Mouse (Mus musculus) megakaryocyte, adult 5-6 weeks (primary cell): ENCODE measurements around the gene Egfl8. TPM values are rescaled to one million over a fixed set of nuclear protein-coding genes. Genes with fewer than 3 reads are reported as not detected.

Experiments
- ATAC-seq: 2 replicates; pipeline ENCODE4 v1.8.0; 2016; ENCODE audit warnings: mild to moderate bottlenecking, inconsistent platforms; ENCODE audit not compliant: poor library complexity, severe bottlenecking
- total RNA-seq, 2 experiments: library from RNA; stranded (forward) in 1 of 2; stranded (reverse) in 1 of 2; fragments of 153-499, 151-499 nt in 1 of 2; fragments of 221-1000, 200-1000 nt in 1 of 2; gene quantifications; 2 replicates each; pipeline versions ENCODE4 v1.2.3 to v1.2.4; 2015 to 2017

Egfl8 gene
- total RNA-seq, 2 experiments from 2014 or later = 0.91 to 5.0 TPM

DNA sequence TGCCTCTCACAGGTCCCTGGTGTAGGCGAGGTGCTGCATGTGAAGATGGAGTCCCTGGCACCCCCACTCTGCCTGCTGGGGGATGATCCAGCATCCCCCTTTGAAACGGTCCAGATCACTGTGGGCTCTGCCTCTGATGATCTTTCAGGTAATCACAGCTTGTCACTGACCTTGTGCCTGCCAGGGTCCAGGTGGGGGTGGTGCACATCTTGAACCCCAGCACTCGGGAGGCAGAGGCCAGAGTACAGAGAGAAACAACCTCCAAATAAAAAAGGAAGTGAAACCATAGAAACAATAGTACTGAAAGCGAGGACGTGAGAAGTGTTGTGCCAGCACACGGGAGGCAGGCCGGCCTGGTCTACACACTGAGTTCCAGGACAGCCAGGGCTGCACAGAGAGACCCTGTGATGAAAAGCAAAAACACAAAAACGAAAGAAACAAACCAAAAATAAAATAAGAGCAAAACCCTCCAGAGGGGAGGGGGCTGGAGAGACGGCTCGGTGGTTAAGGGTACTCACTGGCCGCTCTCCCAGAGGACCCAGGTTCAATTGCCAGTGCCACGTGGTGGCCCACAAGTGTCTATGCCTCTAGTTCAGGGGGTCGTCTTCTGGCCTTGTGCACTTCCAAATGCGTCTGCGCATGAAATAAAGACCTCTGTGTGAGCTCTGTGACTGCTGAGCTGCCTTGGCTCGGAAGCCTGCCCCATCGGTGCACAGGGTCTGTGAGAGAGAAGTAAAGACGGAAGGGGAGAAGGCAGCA is 33.5 kb upstream of the Egfl8 start:
- no peak for ATAC-seq

DNA sequence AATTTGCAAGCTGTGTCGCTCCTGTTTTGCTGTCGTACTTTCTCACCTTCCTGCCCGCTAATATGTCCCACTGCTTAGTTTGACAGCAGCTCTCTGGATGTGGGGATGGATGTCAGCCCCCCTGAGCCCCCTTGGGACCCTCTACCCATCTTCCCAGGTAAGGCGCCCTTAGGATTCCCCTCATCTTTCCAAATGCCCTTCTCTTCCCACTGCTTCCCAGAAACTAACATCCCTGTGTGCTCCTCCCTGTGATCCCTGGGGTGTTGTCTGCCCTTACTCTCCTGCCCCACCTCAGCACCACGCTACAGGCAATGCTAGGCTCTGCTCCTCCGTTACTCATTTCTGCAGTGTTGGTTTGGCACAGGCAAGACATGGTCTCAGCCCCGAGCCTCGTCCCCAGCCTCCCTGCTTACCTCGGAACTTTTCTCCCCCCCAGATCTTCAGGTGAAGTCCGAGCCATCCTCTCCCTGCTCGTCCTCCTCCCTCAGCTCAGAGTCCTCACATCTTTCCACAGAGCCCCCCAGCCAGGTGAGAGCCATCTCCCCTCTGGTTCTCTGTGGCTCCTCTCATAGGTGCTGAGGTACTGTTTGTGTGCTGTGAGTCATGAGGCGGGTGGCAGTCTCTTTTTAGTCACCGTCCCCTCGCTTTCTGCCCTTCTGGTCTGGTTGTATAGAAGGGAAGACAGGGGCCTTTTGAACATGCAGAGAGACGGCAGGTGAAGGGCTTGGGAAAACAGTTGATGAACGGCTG is 32.5 kb upstream of the Egfl8 start:
- no peak for ATAC-seq

DNA sequence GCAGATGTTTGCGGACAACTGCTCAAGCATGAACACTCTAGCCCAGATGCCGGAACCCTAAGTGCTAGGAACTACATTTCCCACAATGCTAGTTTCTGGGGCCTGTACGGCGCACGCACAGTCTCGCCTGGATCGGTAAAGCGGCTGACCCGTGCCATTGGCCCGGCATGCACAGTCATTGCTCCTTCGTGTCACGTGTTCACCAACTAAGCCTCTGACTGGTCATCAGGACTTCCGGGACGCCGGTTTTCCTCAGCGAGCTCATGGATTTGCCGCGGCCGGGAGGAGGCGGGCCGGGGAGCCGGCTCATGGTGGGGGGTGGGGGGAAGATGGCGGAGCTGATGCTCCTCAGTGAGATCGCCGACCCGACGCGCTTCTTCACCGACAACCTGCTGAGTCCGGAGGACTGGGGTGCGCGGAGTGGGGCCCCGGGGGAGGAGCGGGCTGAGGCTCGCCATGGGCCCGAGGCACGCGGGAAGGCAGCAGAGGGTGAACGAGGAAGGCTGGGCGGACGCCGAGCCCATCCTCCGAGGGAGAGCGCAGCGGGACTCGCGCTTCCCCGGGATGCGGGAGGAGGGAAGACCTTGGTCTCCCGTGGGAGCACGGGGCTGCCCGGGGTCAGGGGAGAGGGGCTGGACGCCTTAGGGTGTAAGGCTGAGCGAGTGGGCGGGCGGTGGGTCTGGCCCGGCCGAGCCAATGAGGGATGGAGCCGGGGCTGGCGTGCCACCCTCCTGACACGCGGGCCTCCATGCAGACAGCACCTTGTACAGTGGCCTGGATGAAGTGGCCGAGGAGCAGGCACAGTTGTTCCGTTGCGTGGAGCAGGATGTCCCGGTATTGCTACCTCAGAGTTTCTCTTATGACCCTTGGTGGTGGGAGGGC is 31.4 kb upstream of the Egfl8 start, which contains the start of gene Atf6b:
TSS of gene Atf6b (plus strand) at position 241 of the 882 bp plus-strand sequence.
- peak; percentile 92 for ATAC-seq

DNA sequence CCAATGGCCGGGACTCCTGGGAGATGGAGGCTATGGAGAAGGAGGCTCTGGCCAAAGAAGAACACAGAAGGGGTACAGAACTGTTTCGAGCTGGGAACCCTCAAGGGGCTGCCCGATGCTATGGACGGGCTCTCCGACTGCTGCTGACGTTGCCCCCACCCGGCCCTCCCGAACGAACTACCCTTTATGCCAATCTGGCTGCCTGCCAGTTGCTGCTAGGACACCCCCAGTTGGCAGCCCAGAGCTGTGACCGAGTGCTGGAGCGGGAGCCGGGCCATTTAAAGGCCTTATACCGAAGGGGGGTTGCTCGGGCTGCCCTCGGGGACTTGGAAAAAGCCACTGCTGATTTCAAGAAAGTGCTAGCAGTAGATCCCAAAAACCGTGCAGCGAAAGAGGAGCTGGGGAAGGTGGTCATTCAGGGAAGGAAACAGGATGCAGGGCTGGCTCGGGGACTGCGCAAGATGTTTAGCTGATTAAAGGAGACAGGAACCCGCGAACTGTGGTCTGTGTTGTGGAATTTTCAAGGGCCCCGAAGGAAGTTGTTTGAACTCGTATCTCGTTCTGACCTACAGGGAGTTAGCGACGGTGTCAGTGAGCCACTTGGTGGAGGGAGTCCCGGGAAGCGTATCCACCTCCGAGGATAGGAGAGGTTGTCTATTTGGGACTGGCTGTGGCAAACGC is 30.2 kb upstream of the Egfl8 start:
- no peak for ATAC-seq

DNA sequence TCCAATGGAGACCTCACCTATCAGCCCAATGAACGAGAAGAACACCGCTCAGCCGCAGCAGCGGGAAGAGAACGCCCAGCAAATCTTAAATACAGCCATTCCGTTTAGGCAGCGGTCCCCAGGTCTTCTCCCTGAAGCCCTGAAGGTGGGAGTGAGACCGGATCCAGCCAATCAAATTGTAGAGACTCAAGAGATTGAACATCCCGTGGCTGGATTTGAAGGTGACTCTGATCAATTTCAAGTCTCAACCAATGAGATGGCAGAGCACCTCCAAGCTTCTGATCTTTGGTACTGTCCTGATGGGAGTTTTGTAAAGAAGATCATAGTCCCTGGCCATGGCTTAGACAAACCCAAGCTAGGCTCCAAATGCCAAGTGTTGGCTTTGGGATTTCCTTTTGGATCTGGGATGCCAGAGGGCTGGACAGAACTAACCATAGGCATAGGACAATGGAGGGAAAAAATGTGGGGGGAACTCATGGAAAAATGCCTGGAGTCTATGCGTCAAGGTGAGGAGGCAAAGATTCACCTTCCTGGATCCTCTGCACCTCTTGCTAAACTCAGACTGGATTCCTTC is 29.6 kb upstream of the Egfl8 start:
- no peak for ATAC-seq

DNA sequence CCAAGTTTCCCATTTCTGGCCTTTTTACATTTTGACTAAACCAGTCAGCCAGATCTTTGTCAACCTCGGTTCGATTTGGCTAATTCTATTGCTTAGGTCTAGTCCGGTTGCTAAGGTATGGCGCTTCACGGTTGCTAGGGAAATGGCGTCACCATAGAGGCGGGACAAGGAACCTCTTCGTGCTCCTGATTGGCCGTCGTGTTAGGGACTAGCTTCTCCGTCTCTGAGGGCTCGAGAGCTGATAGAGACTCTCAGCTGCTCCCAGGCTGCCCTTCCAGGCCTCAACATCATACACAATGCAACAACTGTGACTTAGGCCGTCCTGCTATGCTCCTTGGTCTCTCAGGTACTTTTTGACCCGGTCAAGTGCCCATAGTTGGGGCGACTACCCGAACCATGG is 28.8 kb upstream of the Egfl8 start, which contains the start of gene Fkbpl:
TSS of gene Fkbpl (plus strand) at position 157 of the 400 bp plus-strand sequence.
- ATAC-seq = peak; percentile 80

DNA sequence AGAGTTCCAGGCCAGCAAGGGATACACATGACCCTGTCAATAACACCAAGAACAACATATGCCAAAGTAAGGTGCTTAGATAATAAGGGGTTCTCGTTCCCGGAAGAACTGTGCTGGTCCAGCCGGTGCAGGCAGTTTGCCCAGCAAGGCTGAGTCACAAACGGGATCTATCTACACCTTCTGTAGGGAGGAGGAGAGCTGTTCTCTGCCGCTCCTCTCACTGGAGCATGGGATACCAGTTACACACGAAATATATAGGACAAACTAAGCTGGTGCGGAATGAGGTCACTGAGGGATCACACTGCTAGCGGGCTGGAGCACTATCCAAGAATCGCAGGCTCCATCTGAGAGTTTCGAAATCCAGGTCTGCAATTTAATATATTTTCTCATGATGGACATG is 28.2 kb upstream of the Egfl8 start:
- no peak for ATAC-seq

DNA sequence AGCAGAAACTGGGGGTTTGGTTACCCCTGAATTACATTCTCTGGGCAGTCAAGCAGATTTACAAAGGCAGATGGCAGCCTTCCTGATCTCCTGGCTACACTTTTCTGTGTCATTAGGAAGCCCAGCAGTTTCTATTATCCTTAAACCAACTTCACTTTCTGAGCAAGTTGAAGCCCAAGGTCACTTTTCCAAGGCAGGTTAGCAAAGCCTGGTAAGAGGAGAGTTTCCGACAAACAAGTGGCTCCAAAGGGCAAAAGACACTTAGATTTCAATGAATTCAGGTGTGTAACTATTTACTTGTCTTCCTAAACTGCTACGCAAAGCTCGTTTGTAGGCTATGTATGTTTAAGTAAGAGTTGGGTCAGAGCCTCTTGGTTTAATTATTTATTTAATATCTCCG is 27.6 kb upstream of the Egfl8 start:
- no peak for ATAC-seq

DNA sequence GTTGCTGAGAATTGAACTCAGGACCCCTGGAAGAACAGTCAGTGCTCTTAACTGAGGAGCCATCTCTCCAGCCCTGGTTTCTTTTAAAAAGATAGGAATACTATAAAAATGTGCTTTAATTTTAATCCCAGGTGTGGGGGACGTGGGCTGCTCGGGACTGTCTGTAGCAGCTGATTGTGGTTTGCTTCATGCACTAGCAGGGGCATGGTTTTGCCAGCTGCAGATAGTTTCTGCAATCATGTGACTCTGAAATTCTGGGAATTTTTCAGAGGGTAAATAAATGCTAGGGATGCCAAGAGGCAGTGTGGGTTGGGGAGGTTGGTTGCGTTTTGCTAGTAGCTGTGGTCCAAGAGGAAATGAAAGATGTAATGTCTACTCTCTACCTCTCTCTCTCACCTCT is 26.2 kb upstream of the Egfl8 start:
- no peak for ATAC-seq

DNA sequence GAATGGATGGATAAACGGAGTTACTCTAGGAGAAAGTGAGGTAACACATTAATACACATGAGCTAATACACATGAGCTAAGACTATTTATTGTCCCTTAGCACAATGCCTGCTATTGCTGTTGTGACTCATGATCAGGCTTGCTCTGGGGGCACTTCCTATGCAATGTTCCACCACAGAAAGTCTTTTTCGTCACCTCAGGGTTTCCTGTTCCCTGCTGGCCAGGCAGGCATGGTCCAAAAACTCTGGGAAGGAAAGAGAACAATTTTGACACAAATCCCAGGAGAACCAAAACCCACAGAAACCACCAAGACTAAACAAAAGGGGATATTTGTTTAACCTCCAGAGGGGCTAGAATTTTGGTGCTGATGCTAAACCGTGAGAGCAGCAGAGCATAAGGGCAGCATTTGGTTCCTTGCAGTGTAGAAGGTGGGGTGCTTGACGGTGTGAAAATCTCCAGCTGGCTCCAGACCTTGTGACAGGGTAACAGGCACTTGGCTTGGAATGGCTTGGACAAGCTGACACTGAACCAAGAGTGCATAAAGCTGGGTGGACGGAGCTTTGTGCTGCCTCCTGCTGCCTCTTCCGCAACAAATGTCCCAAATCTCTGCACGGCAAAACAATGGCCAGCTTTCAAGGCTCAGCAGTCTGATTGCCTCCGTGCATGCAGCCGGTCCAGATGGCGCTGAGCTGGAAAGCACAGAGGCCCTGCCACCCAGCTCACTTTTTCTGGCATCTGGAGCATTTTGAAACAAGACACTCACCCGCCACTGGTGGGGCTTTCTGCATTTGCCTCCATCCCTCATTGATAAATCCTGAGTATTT is 25.2 kb upstream of the Egfl8 start:
- ATAC-seq = no peak

DNA sequence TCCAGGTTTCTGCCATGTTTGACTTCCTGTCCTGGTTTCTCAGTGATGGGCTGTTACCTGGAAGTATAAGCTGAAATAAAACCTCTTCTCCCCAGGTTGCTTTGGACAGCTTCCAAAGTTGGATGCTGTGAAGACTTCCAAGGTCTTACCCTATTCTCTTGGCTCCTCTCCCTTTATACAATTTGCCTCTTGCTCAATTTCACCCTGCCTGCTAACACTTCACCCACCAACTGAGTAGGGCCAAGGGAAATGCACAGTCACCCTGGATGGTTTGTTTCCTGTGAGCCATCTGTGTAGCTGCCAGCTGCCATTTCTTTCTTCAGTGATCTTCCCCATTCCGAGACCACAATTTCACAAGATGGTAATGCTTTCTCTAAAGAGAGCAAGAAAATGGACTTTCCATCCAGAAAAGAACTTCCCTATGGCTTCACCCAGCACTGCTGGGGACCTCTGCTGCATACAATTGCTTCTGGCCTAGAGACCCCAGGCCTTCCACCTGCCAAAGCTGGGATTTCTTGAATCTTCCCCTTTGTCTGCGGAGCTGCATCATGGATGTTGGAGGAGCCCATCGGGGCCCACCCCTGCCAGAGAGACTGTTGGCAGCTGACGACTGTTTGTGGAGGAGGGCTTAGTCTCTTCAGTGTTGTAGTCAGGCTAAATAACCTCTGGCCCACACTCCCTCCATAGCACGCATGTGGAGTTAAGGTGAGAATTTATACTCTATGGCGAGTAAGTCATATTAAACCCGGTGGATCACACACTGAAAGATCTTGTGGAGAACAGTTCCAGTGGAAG is 23.9 kb upstream of the Egfl8 start:
- peak; percentile 93 for ATAC-seq

DNA sequence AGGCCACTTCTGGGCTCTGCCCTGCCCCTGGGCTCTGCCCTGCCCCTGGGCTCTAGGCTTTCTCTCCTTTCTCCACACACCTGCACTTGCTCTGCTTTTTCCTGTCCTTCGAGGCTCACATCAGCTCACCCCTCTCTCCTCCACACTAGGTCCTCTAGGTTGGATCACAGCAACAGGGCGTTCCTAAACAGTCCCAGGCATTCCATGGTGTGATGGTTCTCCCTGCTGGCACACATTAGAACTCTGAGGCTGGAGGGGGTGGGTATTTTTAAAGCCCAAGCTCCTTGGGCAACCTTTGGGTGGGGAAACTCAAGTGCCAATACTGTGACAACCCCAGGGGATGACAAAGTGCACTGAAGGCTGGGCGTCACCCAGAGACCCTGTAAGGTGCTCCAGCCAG is 21.7 kb upstream of the Egfl8 start:
- ATAC-seq = no peak

DNA sequence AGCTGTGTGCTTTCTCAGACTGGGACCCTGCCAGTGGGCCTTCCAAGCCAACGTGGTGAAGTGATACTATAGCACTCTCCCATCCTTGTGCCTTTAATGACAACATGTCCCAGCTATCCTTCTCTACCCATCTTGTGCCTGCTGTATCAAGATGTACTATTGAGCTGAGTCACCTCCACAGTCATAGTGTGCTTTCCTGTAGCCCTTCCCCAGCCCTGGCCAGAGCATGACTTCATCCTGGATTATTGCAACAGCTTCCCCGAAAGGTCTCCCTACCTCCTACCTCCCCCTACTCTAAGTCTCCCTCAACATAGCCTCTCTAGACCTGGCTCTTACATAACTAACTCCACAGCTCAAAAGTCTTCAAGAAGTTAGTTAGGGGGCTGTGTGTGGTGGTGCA is 19.9 kb upstream of the Egfl8 start:
- no peak for ATAC-seq

DNA sequence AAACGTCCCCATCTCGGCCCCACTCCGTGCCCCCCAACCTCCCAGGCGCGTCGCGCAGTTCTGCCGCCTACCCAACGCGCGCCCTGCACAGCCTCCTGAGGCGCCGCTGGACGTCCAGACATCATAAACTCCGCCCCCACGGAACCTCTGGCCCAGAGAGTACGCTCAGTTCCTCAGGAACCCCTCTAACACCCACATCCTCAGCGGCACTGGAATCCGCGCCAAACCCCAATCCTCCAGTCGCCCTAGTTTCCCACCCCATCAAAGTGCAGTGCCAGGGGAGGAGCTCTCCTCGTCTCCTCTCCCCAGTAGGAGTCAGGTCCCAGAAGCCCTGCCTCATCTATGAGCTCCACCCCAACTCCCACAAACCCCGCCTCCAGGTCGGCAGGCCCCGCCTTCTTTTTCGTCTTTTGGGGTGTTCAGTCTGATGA is 16.5 kb upstream of the Egfl8 start:
- ATAC-seq = peak; percentile 81

DNA sequence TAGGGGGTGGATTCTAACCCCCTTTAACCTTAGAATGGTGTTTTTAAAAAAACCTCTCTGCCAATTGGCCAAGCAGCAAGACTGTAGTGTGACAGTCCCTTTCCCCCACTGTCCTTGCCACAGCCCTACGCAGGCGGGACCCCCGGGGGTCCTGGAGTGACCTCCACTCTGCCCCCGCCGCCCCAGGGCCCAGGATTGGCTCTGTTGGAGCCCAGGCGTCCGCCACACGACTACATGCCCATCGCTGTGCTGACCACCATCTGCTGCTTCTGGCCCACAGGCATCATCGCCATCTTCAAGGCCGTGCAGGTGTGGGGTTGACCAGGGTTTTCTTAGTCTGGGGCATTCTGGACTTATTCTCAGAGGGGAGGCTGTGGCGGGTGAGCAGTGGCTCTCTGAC is 15.9 kb upstream of the Egfl8 start:
- ATAC-seq = no peak

DNA sequence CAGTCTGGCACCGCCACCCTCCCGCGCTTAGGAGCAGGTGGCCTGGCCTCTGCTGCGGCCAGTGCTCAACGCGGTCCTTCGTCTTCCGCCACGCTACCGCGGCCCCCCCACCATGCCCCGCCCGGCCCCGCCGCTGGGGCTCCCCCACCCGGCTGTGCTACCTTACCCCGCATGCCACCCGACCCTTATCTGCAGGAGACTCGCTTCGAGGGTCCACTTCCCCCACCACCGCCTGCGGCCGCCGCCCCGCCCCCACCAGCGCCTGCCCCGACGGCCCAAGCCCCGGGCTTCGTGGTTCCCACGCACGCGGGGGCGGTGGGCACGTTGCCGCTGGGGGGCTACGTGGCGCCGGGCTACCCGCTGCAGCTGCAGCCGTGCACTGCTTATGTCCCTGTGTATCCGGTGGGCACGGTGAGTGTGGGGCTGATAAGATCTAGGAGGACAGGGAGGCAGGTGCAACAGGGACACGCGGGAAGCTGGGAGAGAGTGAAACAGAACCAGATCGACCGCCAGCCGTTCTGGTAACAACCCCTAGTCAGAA is 15.1 kb upstream of the Egfl8 start:
- no peak for ATAC-seq

DNA sequence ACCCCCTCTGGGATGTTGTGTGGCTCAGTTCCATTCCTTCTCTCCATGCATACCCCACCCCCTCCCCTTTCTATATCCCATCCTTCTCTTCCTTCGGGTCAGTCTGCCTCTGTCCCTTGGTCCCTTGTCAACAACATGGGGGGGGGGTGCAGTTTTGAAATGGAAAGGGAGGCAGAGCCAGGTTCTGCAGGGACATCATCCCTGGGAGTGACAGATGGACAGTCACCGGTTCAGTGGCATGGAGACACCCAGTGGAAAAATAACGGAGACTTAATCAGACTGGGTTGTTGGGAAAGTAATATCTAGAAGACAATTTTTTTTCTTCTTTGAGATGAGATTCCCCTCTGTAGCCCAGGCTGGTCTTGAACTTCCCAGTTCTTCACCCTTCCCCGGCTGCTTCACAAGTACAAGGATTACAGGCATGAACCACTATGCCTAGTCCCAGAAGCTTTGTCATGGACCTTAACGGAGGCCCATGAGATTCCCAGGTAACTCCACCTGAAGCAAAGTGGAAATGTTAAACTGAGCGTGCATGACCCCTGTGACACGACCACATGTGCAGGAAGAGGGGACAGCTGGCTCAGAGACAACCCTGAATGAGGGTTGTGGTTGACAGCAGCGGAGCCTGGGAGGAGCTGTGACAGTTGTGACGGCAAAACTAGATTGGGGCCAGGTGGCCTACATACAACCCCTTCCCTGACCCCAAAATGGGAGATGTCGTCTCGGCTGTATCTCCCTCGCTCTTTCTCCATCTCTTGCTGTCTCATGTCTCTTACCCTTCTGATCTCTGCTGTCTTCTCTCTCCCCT is 14.2 kb upstream of the Egfl8 start:
- ATAC-seq = no peak
